Mouse (Mus musculus) neutrophil, adult 59 days (primary cell): ENCODE measurements around the gene Rcor3. TPM values are rescaled to one million over a fixed set of nuclear protein-coding genes. Genes with fewer than 3 reads are reported as not detected.

Source experiments
- total RNA-seq, 2 experiments: library from RNA; stranded (reverse); gene quantifications; 1 replicate in 1 of 2; 2 replicates in 1 of 2; pipeline ENCODE4 v1.2.4; 2023

Gene Rcor3
- total RNA-seq: 10 to 100 TPM; 16.4 to 18.1 TPM

DNA sequence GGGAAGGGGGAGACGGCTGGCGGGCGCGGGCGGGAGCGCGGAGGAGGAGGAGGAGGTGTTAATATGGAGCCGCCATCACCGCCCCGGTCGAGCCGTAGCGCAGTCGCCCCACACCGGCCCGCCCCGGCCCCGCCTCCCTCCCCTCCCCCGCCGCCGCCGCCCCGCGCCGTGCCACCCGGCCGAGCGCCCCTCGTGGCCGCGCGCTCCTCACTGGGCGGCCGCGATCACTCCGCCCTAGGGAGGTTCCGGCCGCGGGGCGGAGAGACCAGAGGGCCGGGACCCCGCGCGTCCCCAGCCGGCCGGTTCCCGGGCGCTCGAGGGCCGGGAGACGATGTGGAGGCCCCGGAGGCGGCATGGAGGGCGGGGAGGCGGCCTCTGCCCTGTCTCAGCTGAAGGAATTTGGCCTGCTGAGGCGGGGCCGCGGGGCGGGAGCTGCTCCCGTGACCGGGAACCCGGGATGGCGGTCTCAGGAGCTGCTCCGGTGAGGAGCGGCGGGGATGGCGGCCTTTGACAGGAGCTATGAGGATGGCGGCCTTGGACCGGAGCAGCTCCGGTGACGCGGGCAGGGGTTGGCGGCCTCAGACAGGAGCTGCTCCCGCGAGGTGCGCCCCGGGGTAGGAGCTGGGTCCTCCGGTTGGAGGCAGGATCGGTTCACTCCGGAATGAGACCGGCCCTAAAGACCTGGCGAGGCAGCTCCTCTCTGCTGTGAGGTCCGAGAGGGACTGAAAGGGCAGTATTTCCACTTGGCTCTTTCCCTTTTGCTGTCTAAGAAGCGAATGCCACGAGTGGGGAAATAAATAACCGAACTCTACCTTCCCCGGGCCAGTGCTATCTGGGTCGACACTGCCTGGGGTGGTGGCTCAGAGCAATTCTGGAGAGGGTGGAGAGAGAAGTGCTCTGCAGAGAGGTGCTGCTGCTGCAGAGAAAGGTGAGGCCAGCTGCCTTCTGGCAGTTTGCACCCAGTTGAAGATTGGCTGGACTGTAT, at the start of gene Rcor3:
Gene Rcor3 (minus strand): TSS at position 137 of the 985 bp plus-strand sequence.

DNA sequence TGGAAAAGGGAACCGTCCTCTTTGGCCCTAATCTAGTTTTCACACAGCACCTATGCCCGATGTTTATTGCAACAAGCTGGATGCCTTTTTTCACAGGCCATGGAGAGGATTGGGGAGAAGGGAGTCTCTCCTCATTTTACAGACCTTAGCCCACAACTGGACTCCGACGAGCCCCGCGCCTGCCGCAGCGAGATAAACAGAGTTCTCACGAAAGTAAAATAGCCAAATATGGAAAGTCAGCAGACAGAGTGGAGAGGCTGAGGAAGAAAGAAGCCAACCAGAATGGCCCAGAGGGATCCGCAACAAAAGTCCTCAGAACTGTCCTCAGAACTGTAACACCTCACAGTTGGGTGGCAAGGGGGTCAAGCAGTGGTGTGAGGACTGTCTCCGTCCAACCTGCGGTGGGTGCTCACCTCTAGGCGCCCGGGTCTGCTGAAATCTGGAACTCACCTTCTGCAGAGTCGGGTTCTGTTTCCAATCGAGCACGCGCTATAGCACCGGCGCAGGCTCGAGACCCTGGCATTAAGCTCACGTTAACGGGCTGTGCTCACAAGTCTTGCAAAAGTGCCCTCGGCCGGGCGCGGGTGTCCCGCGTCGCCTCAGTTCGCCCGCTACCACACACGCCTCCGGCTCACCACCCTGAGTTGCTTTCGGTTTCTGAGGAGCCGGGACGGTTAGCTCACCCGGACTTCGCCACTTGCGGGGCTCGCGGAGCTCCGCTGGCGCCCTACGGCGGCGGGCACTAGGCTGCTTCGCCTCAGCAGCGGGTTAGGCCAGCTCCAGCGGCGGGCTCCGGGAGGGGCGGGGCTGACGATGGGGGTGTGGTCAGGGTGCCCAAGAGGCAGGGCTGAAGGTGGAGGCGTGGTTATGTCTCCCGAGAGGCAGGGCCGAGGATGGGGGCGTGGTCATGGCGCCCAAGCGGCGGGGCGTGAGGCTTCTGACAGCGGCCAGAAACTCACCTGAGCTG, 45.8 kb downstream of the Rcor3 start, which contains the start of gene Traf5:
Gene Traf5 (minus strand): TSS at position 754 of the 967 bp plus-strand sequence.

Other genes with a start within 250 kb of the Rcor3 start
- 10 to 100 TPM in 1 of 2 experiments, 1 to 10 TPM in 1; 8.6 to 10.7 TPM for gene Slc30a1, start 231.3 kb downstream of the Rcor3 start, total RNA-seq
- under 1 TPM; 0.75 to 0.95 TPM for gene Rd3, start 160.7 kb downstream of the Rcor3 start, total RNA-seq
- 10 to 100 TPM; 10.2 to 18.2 TPM for gene Traf5, start 45.5 kb downstream of the Rcor3 start, total RNA-seq
- gene Kcnh1, start 52.7 kb upstream of the Rcor3 start, total RNA-seq: not detected